Mouse (Mus musculus): ENCODE data around the gene Tpi1. TPM values are rescaled to one million over a fixed set of nuclear protein-coding genes. Genes with fewer than 3 reads are reported as not detected.
A peak's percentile ranks its signal among the peaks of the same experiment; 100 is the strongest.

The Tpi1 gene
- polyA plus RNA-seq, 1 experiment from 2014 or later = 537 TPM

DNA sequence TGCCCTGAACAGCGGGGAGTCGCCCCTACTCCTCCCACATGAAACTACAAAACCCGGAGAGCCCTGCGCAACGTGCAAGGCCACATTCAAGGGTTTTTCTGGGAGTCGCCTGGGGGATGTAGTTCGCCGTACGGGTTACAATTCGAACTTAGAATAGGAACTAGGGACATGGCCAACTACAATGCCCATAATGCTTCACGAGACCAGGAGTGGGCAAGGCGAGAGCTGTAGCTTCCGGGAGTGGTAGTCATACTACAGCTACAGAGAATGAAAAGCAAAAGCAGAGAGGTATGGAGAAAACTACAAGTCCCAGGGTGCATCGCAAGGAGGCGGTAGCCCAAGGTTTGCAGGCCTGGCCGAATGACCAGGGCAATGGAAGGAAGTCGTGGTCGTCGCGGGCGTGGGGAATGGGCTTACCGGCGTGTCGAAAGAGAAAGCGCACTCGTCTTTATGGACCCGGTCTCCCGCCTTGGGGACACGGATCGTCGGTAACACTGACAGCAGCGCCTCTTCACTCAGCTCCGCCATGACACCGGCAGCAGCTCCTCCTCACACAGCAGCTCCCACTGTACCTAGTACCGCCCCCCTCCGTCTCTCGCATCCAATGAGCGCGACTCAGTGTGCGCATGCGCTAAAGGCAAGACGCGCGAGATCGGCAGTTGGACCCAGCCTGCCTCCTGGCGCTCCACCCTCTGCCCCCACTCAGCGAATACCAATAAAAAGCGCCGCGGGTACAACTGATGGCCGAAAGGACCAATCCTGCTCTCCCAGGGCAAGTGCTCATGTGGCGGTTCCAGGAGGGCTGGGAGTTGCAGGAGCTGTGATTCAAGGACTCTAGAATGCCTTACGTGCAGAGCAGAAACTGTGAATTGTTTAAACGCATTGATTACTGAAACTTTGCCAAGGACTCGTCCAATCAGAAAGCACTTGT lies 15.0 kb upstream of the Tpi1 start, which contains the start of the genes Usp5 and Cdca3:
TSS of gene Usp5 (minus strand) at position 617 of the 931 bp plus-strand sequence.
TSS of gene Cdca3 (plus strand) at position 680 of the 931 bp plus-strand sequence.
- TF ChIP-seq CTCF (IDR thresholded peaks at IDR 0.05; ENCODE audit: low read depth) = peak; percentile 50
- under 1% methylated on average over 55 of the region's 55 CpGs for WGBS
- H3K27me3 ChIP-seq (replicated peaks; ENCODE audit: control insufficient read depth, insufficient read depth, low read length) = no peaks in the 10 kb centered on the region
- H3K4me2 ChIP-seq (replicated peaks; ENCODE audit: low read depth) = peak within 1 kb of the TSS; percentile 83
- H3K36me3 ChIP-seq (ENCODE audit: control insufficient read depth, insufficient read depth) = peaks cover 46% of the 10 kb centered on the region
- peak within 1 kb of the TSS; percentile 73 for H3K27ac ChIP-seq (ENCODE audit: low read depth, low read length)
- peak; percentile 94 for ATAC-seq
- no peaks in the 10 kb centered on the region for H3K9me3 ChIP-seq (ENCODE audit: control insufficient read depth)
- peak within 1 kb of the TSS; percentile 54 for H3K9ac ChIP-seq (ENCODE audit: low read depth, low read length)
- peak within 1 kb of the TSS; percentile 68 for H3K4me3 ChIP-seq (ENCODE audit: low read depth, low read length)
- H3K4me1 ChIP-seq (replicated peaks; ENCODE audit: control insufficient read depth, insufficient read depth, low read length) = peaks cover 5% of the 10 kb centered on the region; the same call in 1 of the 2 replicates

DNA sequence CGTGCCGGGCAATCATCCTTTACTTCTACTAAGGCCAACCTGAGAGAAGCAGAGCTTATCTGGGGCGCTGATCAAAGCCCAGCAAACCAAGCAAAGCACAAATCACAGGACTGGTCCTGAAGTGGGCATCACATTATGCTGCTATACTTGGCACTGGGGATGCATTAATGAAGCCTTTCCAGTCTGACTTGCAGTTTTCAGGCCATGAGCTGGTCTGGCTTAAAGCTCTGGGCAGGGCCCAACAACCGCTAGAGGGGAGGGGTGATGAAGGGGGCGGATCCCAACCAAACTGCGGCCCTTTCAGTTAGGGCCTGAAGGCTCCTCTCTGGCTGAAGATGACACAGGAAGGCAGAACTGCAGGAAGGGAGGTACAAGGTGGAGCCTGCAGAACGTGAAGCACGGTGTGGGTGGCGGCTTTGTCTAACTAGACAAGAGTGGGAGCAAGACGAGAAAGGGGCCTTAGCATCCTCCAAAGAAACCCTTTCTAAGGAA lies 14.1 kb upstream of the Tpi1 start:
- WGBS = 19% methylated on average over 10 of the region's 10 CpGs
- H3K27ac ChIP-seq (ENCODE audit: low read depth, low read length) = no peak overlapping the region
- H3K36me3 ChIP-seq (ENCODE audit: control insufficient read depth, insufficient read depth) = peaks cover 46% of the 10 kb centered on the region
- peak overlapping the region; percentile 76 for H3K4me2 ChIP-seq (replicated peaks; ENCODE audit: low read depth)
- H3K9me3 ChIP-seq (ENCODE audit: control insufficient read depth) = no peaks in the 10 kb centered on the region
- peak overlapping the region; percentile 68 for H3K4me3 ChIP-seq (ENCODE audit: low read depth, low read length)
- H3K9ac ChIP-seq (ENCODE audit: low read depth, low read length) = peak overlapping the region; percentile 37
- TF ChIP-seq CTCF (IDR thresholded peaks at IDR 0.05; ENCODE audit: low read depth) = 0 out of 2 replicates have a peak, but pooled peaks have one; percentile 11
- peaks cover 5% of the 10 kb centered on the region; the same call in 1 of the 2 replicates for H3K4me1 ChIP-seq (replicated peaks; ENCODE audit: control insufficient read depth, insufficient read depth, low read length)
- no peak for ATAC-seq
- no peaks in the 10 kb centered on the region for H3K27me3 ChIP-seq (replicated peaks; ENCODE audit: control insufficient read depth, insufficient read depth, low read length)

DNA sequence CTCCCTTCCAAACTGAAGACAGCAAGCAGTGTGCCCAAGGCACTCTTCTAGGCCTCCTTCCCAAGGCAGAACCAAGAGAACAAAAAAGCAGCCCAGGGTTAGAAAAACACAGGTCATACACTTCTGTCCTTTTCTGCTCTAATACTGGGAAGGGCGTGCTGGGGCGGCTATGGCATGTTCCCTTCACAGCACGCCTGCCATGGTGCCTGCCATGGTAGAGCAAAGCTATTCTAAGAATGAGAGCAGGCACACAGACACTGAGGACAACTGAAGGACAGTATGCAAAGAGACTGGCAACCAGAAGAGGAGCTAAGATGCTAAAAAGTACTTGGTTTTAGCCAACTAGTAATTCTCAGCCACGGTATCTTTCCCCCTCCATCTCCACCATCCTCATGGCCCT lies 8.0 kb upstream of the Tpi1 start:
- no peak overlapping the region for H3K4me3 ChIP-seq (ENCODE audit: low read depth, low read length)
- 94% methylated on average over 4 of the region's 4 CpGs for WGBS

DNA sequence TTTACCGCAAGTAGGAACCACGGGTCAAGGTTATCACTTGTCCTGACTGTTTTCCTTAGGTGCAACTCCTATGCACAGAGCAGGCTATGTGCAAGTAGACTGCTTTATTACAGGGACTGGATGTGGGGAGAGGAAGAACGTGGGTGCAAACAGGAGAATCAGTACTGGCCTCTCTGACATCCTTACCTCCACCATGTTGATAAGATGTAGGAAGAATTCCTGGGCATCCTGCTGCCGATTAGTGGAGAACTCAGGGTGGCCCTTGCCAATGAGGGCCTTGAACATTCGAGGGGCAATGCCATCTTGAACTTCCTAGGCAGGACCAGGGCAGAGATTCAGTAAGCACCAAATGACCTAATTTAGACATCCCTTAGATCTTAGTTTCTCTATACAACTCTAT lies 6.8 kb upstream of the Tpi1 start:
- Histone ChIP-seq H3K36me3 (ENCODE audit: control insufficient read depth, insufficient read depth) (peaks cover 92% of the 10 kb centered on the region), H3K4me1 (replicated peaks; ENCODE audit: control insufficient read depth, insufficient read depth, low read length) (no peaks in the 10 kb centered on the region), H3K9me3 (ENCODE audit: control insufficient read depth) (no peaks in the 10 kb centered on the region), H3K27ac (ENCODE audit: low read depth, low read length) (no peak overlapping the region), H3K27me3 (replicated peaks; ENCODE audit: control insufficient read depth, insufficient read depth, low read length) (no peaks in the 10 kb centered on the region), H3K4me2 (replicated peaks; ENCODE audit: low read depth) (no peak overlapping the region), H3K4me3 (ENCODE audit: low read depth, low read length) (no peak overlapping the region), H3K9ac (ENCODE audit: low read depth, low read length) (no peak overlapping the region)
- TF ChIP-seq CTCF (IDR thresholded peaks at IDR 0.05; ENCODE audit: low read depth) = no peak
- 87% methylated on average over 5 of the region's 5 CpGs for WGBS
- no peak for ATAC-seq

More for the DNA sequence above, 8.0 kb upstream of the Tpi1 start:
- H3K4me2 ChIP-seq (replicated peaks; ENCODE audit: low read depth) = no peak overlapping the region
- H3K4me1 ChIP-seq (replicated peaks; ENCODE audit: control insufficient read depth, insufficient read depth, low read length) = no peaks in the 10 kb centered on the region
- no peaks in the 10 kb centered on the region for H3K9me3 ChIP-seq (ENCODE audit: control insufficient read depth)
- peaks cover 86% of the 10 kb centered on the region for H3K36me3 ChIP-seq (ENCODE audit: control insufficient read depth, insufficient read depth)
- ATAC-seq = no peak
- no peak for TF ChIP-seq CTCF (IDR thresholded peaks at IDR 0.05; ENCODE audit: low read depth)
- no peak overlapping the region for H3K27ac ChIP-seq (ENCODE audit: low read depth, low read length)
- no peak overlapping the region for H3K9ac ChIP-seq (ENCODE audit: low read depth, low read length)
- no peaks in the 10 kb centered on the region for H3K27me3 ChIP-seq (replicated peaks; ENCODE audit: control insufficient read depth, insufficient read depth, low read length)

GRCm38 (mm10) chr6:124817971-124818370 lies 3.9 kb upstream of the Tpi1 start:
- no peaks in the 10 kb centered on the region for H3K27me3 ChIP-seq (replicated peaks; ENCODE audit: control insufficient read depth, insufficient read depth, low read length)
- no peak overlapping the region for H3K9ac ChIP-seq (ENCODE audit: low read depth, low read length)
- H3K27ac ChIP-seq (ENCODE audit: low read depth, low read length) = no peak overlapping the region
- no peak for TF ChIP-seq CTCF (IDR thresholded peaks at IDR 0.05; ENCODE audit: low read depth)
- no peak for ATAC-seq
- H3K4me2 ChIP-seq (replicated peaks; ENCODE audit: low read depth) = no peak overlapping the region
- peaks cover 4% of the 10 kb centered on the region; the same call in 1 of the 2 replicates for H3K4me1 ChIP-seq (replicated peaks; ENCODE audit: control insufficient read depth, insufficient read depth, low read length)
- no peak overlapping the region for H3K4me3 ChIP-seq (ENCODE audit: low read depth, low read length)
- H3K9me3 ChIP-seq (ENCODE audit: control insufficient read depth) = no peaks in the 10 kb centered on the region
- 86% methylated on average over 8 of the region's 8 CpGs for WGBS
- peaks cover 69% of the 10 kb centered on the region for H3K36me3 ChIP-seq (ENCODE audit: control insufficient read depth, insufficient read depth)

DNA sequence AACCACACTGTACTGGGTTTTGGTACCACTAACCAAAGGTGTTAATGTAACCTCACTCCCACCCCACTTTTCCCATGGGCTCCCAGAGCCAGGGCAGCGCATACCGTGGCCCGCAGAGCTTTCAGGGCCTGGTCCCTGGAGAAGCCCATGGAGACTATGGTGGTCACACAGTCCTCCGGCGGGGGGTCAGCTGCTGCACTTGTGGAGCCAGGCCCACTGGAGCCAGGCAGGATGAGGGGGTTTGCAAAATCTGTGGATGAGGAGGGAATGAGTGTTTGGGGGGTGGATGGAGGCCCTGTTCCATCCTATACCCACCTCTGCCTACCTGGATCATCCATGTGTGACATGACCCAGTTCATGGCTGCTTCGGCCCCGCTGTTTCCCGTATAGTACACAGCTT lies 3.5 kb upstream of the Tpi1 start:
- TF ChIP-seq CTCF (IDR thresholded peaks at IDR 0.05; ENCODE audit: low read depth) = no peak
- peaks cover 65% of the 10 kb centered on the region for H3K36me3 ChIP-seq (ENCODE audit: control insufficient read depth, insufficient read depth)
- H3K9ac ChIP-seq (ENCODE audit: low read depth, low read length) = no peak overlapping the region
- 0 out of 2 replicates have a peak overlapping the region, but pooled peaks have one; percentile 28 for H3K27ac ChIP-seq (ENCODE audit: low read depth, low read length)
- H3K27me3 ChIP-seq (replicated peaks; ENCODE audit: control insufficient read depth, insufficient read depth, low read length) = no peaks in the 10 kb centered on the region
- no peak overlapping the region for H3K4me2 ChIP-seq (replicated peaks; ENCODE audit: low read depth)
- ATAC-seq = no peak
- H3K9me3 ChIP-seq (ENCODE audit: control insufficient read depth) = no peaks in the 10 kb centered on the region
- peaks cover 7% of the 10 kb centered on the region; the same call in 1 of the 2 replicates for H3K4me1 ChIP-seq (replicated peaks; ENCODE audit: control insufficient read depth, insufficient read depth, low read length)
- no peak overlapping the region for H3K4me3 ChIP-seq (ENCODE audit: low read depth, low read length)
- WGBS = 95% methylated on average over 8 of the region's 8 CpGs

Data from intestine, postnatal 0 days (tissue).